Mouse (Mus musculus) CH12.LX (cell line): ENCODE measurements around the gene Fgfr2. TPM values are rescaled to one million over a fixed set of nuclear protein-coding genes. Genes with fewer than 3 reads are reported as not detected.

Experiments
- DNase-seq: peaks from one replicate; pipeline ENCODE4 v3.0.0-alpha.2; 2013; ENCODE audit errors: extremely low read depth
- H3K27ac ChIP-seq: 2 replicates; pipeline ENCODE4 v1.5.1; 2012; ENCODE audit warnings: low read depth, mild to moderate bottlenecking, control low read depth, moderate library complexity; ENCODE audit not compliant: insufficient read depth
- H3K27me3 ChIP-seq: replicated peaks from 2 replicates; pipeline ENCODE3; 2012; ENCODE audit warnings: inconsistent platforms
- H3K36me3 ChIP-seq, 2 experiments: replicated peaks in 1 of 2; 2 replicates each; pipeline versions ENCODE3 to v1.6.1; 2012; ENCODE audit warnings: inconsistent platforms in 1 of 2, low read length in 1 of 2, mild to moderate bottlenecking in 1 of 2, mixed read lengths in 1 of 2, moderate library complexity in 1 of 2; ENCODE audit not compliant: control insufficient read depth in 1 of 2, insufficient read depth in 1 of 2
- H3K4me1 ChIP-seq, 2 experiments: 2 replicates each; pipeline ENCODE4 v1.6.1; 2012; ENCODE audit warnings: inconsistent platforms in 1 of 2, moderate library complexity in 1 of 2; ENCODE audit not compliant: insufficient read depth in 2 of 2, control insufficient read depth in 1 of 2
- H3K4me2 ChIP-seq: 2 replicates; pipeline ENCODE4 v1.6.1; 2012; ENCODE audit warnings: low read depth, mild to moderate bottlenecking, control low read depth; ENCODE audit not compliant: poor library complexity, insufficient read depth, severe bottlenecking
- H3K4me3 ChIP-seq, 3 experiments: fragments of 150-350 bp in 1 of 3; sonication (generic) in 1 of 3; replicated peaks in 1 of 3; 2 replicates each; pipeline versions ENCODE3 to v1.5.1; 2011 to 2012; ENCODE audit warnings: low read depth in 2 of 3, low read length in 2 of 3, mild to moderate bottlenecking in 2 of 3, moderate library complexity in 2 of 3, control low read depth in 1 of 3, improper control_type of control experiment in 1 of 3, inconsistent platforms in 1 of 3, mixed read lengths in 1 of 3; ENCODE audit not compliant: poor library complexity in 1 of 3
- H3K79me2 ChIP-seq: replicated peaks from 2 replicates; pipeline ENCODE4 v1.6.1; 2012; ENCODE audit warnings: mild to moderate bottlenecking, moderate library complexity; ENCODE audit not compliant: control insufficient read depth, poor library complexity, insufficient read depth, severe bottlenecking; ENCODE audit errors: extremely low read depth
- H3K9ac ChIP-seq: 2 replicates; pipeline ENCODE4 v1.6.1; 2012; ENCODE audit warnings: low read depth, mild to moderate bottlenecking, control low read depth, moderate library complexity; ENCODE audit not compliant: insufficient read depth
- H3K9me3 ChIP-seq: replicated peaks from 2 replicates; pipeline ENCODE3; 2012; ENCODE audit warnings: low read length, inconsistent platforms, mixed read lengths
- CTCF ChIP-seq, 2 experiments: IDR thresholded peaks in 1 of 2; conservative IDR thresholded peaks in 1 of 2; 2 replicates each; pipeline ENCODE4 v1.5.1; 2011 to 2012; ENCODE audit warnings: low read depth in 2 of 2, low read length in 2 of 2, improper control_type of control experiment in 1 of 2, inconsistent platforms in 1 of 2, mild to moderate bottlenecking in 1 of 2, moderate library complexity in 1 of 2
- EP300 ChIP-seq: IDR thresholded peaks from 2 replicates; pipeline ENCODE4 v1.6.1; 2011; ENCODE audit warnings: low read length, improper control_type of control experiment
- HCFC1 ChIP-seq: IDR thresholded peaks from 2 replicates; pipeline ENCODE4 v1.6.1; 2012; ENCODE audit warnings: low read depth, mild to moderate bottlenecking, inconsistent platforms, low read length, improper control_type of control experiment
- JUN ChIP-seq: IDR thresholded peaks from 2 replicates; pipeline ENCODE4 v1.6.1; 2011; ENCODE audit warnings: low read depth, mild to moderate bottlenecking, low read length, improper control_type of control experiment, moderate library complexity; ENCODE audit not compliant: insufficient read depth
- JUND ChIP-seq: conservative IDR thresholded peaks from 2 replicates; pipeline ENCODE4 v1.6.1; 2011; ENCODE audit warnings: low read depth, low read length, improper control_type of control experiment
- MAX ChIP-seq: IDR thresholded peaks from 2 replicates; pipeline ENCODE4 v1.6.1; 2011; ENCODE audit warnings: low read length, improper control_type of control experiment
- POLR2A ChIP-seq: IDR thresholded peaks from 2 replicates; pipeline ENCODE4 v1.6.1; 2011; ENCODE audit warnings: low read depth, mild to moderate bottlenecking, improper control_type of control experiment, low read length
- POLR2AphosphoS2 ChIP-seq: IDR thresholded peaks from 2 replicates; pipeline ENCODE4 v1.6.1; 2011; ENCODE audit warnings: low read depth, low read length, improper control_type of control experiment
- RCOR1 ChIP-seq: conservative IDR thresholded peaks from 2 replicates; pipeline ENCODE4 v1.6.1; 2012; ENCODE audit warnings: low read depth, mild to moderate bottlenecking, inconsistent platforms, low read length, improper control_type of control experiment
- SIN3A ChIP-seq: IDR thresholded peaks from 2 replicates; pipeline ENCODE4 v1.6.1; 2012; ENCODE audit warnings: low read length, improper control_type of control experiment, inconsistent platforms
- UBTF ChIP-seq: IDR thresholded peaks from 2 replicates; pipeline ENCODE4 v1.6.1; 2012; ENCODE audit warnings: low read depth, mild to moderate bottlenecking, inconsistent platforms, low read length, improper control_type of control experiment, moderate library complexity
- USF1 ChIP-seq: IDR thresholded peaks from 2 replicates; pipeline ENCODE4 v1.6.1; 2014; ENCODE audit warnings: low read depth, mild to moderate bottlenecking, inconsistent platforms, low read length, improper control_type of control experiment
- ZNF384 ChIP-seq: IDR thresholded peaks from 2 replicates; pipeline ENCODE4 v1.6.1; 2012; ENCODE audit warnings: low read depth, low read length, improper control_type of control experiment, inconsistent platforms
- dilution Hi-C: fragments of 300-500 bp; cut with MboI; formaldehyde crosslinking; loops from 2 replicates; pipeline ENCODE4 v1.14.3; 2020; ENCODE audit warnings: low sequenced_read_pairs; ENCODE audit not compliant: extremely low pct_unique_long_range_greater_than_20kb, extremely low pct_ligation_motif_present
- in situ Hi-C: fragments of 300-500 bp; cut with MboI; formaldehyde crosslinking; loops from 3 replicates; pipeline ENCODE4 v1.14.3; 2019; ENCODE audit warnings: low sequenced_read_pairs, low pct_ligation_motif_present, low pct_unique_long_range_greater_than_20kb, mixed read lengths
- polyA plus RNA-seq: library from polyadenylated mRNA; unstranded; fragments of >175 nt; gene quantifications from 2 replicates; pipeline ENCODE4 v1.2.1, GENCODE M21; 2012; ENCODE audit warnings: low read depth; ENCODE audit not compliant: insufficient read length
- total RNA-seq, 2 experiments: library from RNA; depleted of rRNA; stranded (reverse); fragments of 300-350 nt in 1 of 2; fragments of >200 nt in 1 of 2; gene quantifications; 2 replicates each; pipeline ENCODE4 v1.2.3; 2012 to 2014

Fgfr2 gene
- total and polyA plus RNA-seq, 3 experiments = not detected

DNA sequence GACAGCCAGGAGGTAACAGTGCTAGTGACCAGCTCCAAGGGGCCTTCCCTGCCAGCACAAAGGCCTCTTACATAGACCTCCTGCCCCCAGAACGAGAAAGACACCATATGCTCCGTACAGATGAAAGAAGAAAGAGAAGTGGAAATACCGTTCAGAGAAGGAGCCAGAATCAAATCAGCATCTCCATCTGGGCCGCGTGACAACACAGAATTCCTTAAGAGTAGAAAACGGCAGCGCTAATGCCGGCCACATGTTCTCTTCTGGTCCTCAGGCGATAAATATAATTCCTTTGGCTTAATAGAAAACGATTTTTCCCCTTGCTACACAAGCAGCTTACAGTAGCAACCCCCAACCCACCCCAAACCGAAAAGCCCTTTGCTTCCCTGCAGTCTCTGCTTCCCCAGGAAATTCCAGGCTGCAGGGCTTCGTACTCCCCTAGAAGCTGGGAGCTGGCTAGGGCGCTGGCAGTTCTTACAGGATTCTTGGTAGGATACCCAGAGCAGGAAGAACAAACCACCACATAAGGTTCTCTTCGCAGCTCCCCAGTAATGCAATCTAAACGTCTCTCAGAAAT lies 977.8 kb downstream of the Fgfr2 start:
- H3K4me2 ChIP-seq = no peak overlapping the region
- no peaks in the 10 kb centered on the region for H3K4me1 ChIP-seq
- no peaks in the 10 kb centered on the region for H3K79me2 ChIP-seq
- dilution Hi-C loops = no loop called here
- no peak overlapping the region for H3K4me3 ChIP-seq
- in situ Hi-C loops = no loop called here
- peaks cover 97% of the 10 kb centered on the region for H3K27me3 ChIP-seq
- DNase-seq = no peak
- TF ChIP-seq MAX (no peak), POLR2AphosphoS2 (no peak), JUN (no peak), CTCF (conservative IDR thresholded peaks at IDR 0.05 in 1 of 2, IDR thresholded peaks at IDR 0.05 in 1 of 2; ENCODE audit: low read depth in 2 of 2, low read length in 2 of 2) (no peak), HCFC1 (no peak), UBTF (no peak), POLR2A (no peak), RCOR1 (no peak), SIN3A (no peak)
- no peak overlapping the region for H3K27ac ChIP-seq
- H3K9me3 ChIP-seq = no peaks in the 10 kb centered on the region
- no peak overlapping the region for H3K9ac ChIP-seq
- no peaks in the 10 kb centered on the region for H3K36me3 ChIP-seq

DNA sequence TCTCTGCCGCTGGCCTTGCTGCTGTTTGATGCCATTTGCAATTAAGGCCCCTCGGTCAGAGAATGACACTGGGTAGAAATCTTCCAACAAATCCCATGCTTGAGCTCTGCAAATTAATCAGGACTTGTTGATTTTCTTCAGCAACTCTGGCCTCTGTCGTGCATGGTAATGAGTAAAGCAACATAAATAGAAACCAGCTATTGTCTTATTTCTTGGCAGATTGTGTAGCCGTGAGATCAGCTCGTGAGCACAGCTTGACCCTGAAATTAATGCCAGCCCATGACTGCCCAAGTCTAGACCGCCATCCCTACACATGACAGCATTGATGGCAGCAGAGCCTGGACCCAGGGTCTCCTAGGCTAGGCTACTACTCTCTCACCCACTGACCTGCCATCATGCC lies 994.5 kb downstream of the Fgfr2 start:
- Histone ChIP-seq H3K27me3 (peaks cover 90% of the 10 kb centered on the region), H3K9me3 (peaks cover 4% of the 10 kb centered on the region), H3K27ac (no peak overlapping the region), H3K4me1 (no peaks in the 10 kb centered on the region), H3K9ac (no peak overlapping the region), H3K79me2 (no peaks in the 10 kb centered on the region), H3K4me2 (no peak overlapping the region), H3K36me3 (no peaks in the 10 kb centered on the region), H3K4me3 (no peak overlapping the region)
- in situ Hi-C loops (no loop called here), dilution Hi-C loops (no loop called here)
- no peak for DNase-seq
- TF ChIP-seq HCFC1 (no peak), CTCF (conservative IDR thresholded peaks at IDR 0.05 in 1 of 2, IDR thresholded peaks at IDR 0.05 in 1 of 2; ENCODE audit: low read depth in 2 of 2, low read length in 2 of 2) (no peak), EP300 (no peak)
- TF ChIP-seq, all 38 proteins: peak for 0

DNA sequence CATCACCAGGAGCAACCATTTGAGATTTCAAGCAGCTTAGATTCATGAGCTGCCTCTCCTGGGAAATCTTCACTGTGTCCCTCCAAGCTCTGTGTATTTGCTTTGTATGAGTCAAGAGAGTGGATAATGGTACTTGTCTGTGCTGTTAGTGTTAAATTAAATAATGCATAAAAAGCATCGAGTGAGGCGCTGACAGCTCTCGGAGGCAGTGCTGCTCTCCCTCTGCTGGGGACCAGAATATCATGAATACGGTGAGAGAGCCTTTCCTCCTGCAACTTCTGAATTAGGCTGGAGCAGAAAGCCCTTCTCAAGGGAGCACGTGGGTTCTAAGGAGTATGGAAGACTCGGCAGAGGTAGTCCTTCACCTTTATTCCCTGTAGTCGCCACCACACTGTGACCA lies 998.2 kb downstream of the Fgfr2 start:
- no peaks in the 10 kb centered on the region for H3K9me3 ChIP-seq
- no peak for DNase-seq
- H3K27ac ChIP-seq = no peak overlapping the region
- H3K36me3 ChIP-seq = no peaks in the 10 kb centered on the region
- peaks cover 90% of the 10 kb centered on the region for H3K27me3 ChIP-seq
- no peak overlapping the region for H3K4me3 ChIP-seq
- TF ChIP-seq ZNF384 (no peak), JUND (no peak), USF1 (no peak), SIN3A (no peak), EP300 (no peak)
- H3K79me2 ChIP-seq = no peaks in the 10 kb centered on the region
- H3K9ac ChIP-seq = no peak overlapping the region
- in situ Hi-C loops (no loop called here), dilution Hi-C loops (no loop called here)
- H3K4me1 ChIP-seq = no peaks in the 10 kb centered on the region
- H3K4me2 ChIP-seq = no peak overlapping the region
